Mouse (Mus musculus) forebrain, embryonic 16.5 days (tissue): ENCODE measurements around the gene Acan. TPM values are rescaled to one million over a fixed set of nuclear protein-coding genes. Genes with fewer than 3 reads are reported as not detected.
A peak's percentile ranks its signal among the peaks of the same experiment; 100 is the strongest.

Source experiments
- ATAC-seq: fragments of 200-750 bp; cut with Nextera tagmentation; 2 replicates; pipeline ENCODE4 v1.8.0; 2017; ENCODE audit warnings: mild to moderate bottlenecking, moderate library complexity
- H3K27ac ChIP-seq: fragments of 300-500 bp; sonication (generic); 2 replicates; pipeline ENCODE4 v1.5.1; 2014; ENCODE audit warnings: low read length, control low read depth
- H3K27me3 ChIP-seq: fragments of 300-500 bp; sonication (generic); replicated peaks from 2 replicates; pipeline ENCODE4 v1.6.1; 2014; ENCODE audit warnings: low read length; ENCODE audit not compliant: control insufficient read depth, insufficient read depth
- H3K36me3 ChIP-seq: fragments of 300-500 bp; sonication (generic); 2 replicates; pipeline ENCODE4 v1.6.1; 2014; ENCODE audit not compliant: control insufficient read depth, insufficient read depth
- H3K4me1 ChIP-seq: fragments of 300-500 bp; sonication (generic); replicated peaks from 2 replicates; pipeline ENCODE4 v1.6.1; 2014; ENCODE audit warnings: low read length; ENCODE audit not compliant: control insufficient read depth, insufficient read depth
- H3K4me2 ChIP-seq: fragments of 300-500 bp; sonication (generic); 2 replicates; pipeline ENCODE4 v1.6.1; 2014; ENCODE audit warnings: mild to moderate bottlenecking, low read length, control low read depth
- H3K4me3 ChIP-seq: fragments of 300-500 bp; sonication (generic); replicated peaks from 2 replicates; pipeline ENCODE4 v1.5.1; 2014; ENCODE audit warnings: mild to moderate bottlenecking, low read length, control low read depth
- H3K9ac ChIP-seq: fragments of 300-500 bp; sonication (generic); replicated peaks from 2 replicates; pipeline ENCODE4 v1.6.1; 2014; ENCODE audit warnings: low read depth, low read length, control low read depth
- H3K9me3 ChIP-seq: fragments of 300-500 bp; sonication (generic); 2 replicates; pipeline ENCODE4 v1.6.1; 2016; ENCODE audit warnings: low read length; ENCODE audit not compliant: control insufficient read depth
- WGBS: fragments of 180-500 bp; shearing (Covaris S2); extraction: QIAGEN DNeasy Blood & Tissue Kit; methylation state at CpG from one replicate; pipeline ENCODE4 v1.1.7; 2014; 5-methylcytosine and 5-hydroxymethylcytosine counted together
- polyA plus RNA-seq: library from polyadenylated mRNA; unstranded; fragments of >200 nt; fragmentation: Nextera tagmentation; extraction: Ambion mirVana; gene quantifications from 2 replicates; pipeline ENCODE4 v1.2.1, GENCODE M21; 2015

The Acan gene
- polyA plus RNA-seq, 1 experiment from 2014 or later = 0.10 TPM

DNA sequence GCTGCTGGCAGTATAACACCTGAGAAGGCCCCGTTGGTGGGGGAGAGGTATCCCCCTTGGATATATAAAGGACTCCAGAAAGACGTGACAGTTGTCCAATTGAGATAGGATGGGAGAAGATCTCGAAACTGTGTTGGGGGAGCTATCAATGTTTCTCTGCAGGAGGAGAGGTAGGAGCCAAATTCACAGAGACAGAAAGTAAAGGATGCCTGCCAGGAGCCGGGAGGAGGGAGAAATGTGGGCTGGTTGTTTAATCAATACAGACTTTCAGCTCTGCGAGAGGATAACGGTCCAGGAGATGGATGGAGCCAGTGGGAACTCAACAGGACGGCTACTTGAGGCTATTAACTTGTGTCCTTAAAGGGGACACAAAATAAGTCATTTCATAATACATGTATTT is 14.2 kb downstream of the Acan start:
- Histone ChIP-seq H3K4me3 (no peak overlapping the region), H3K27me3 (no peaks in the 10 kb centered on the region), H3K4me1 (no peaks in the 10 kb centered on the region; the same call in 1 of the 2 replicates), H3K9me3 (no peaks in the 10 kb centered on the region), H3K27ac (no peak overlapping the region), H3K4me2 (no peak overlapping the region), H3K9ac (no peak overlapping the region), H3K36me3 (no peaks in the 10 kb centered on the region)
- no peak for ATAC-seq
- WGBS = 53% methylated on average over 7 of the region's 7 CpGs

DNA sequence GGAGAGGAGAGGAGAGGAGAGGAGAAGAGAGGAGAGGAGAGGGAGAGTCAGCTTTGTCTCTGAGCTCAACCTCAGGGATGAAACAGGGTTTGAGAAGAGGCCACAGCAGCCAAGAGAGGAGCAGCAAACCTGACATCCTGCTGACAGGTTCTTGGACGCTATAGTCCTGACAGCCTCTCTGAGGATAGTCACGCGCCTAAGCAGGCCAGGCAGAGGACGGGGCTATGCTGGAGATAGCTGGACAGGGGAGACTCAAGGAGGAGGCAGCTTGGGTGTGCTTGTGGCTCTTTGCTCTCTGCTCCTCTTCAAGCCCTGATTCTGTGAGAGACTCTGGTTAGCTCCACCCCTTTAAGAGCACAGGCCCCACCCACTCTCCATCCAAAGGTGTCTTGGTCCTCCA is 14.9 kb downstream of the Acan start:
- Histone ChIP-seq H3K36me3 (no peaks in the 10 kb centered on the region), H3K9ac (no peak overlapping the region), H3K4me1 (no peaks in the 10 kb centered on the region; the same call in 1 of the 2 replicates), H3K4me2 (no peak overlapping the region), H3K9me3 (no peaks in the 10 kb centered on the region), H3K27me3 (no peaks in the 10 kb centered on the region), H3K4me3 (no peak overlapping the region), H3K27ac (no peak overlapping the region)
- WGBS = 57% methylated on average over 4 of the region's 4 CpGs
- no peak for ATAC-seq

DNA sequence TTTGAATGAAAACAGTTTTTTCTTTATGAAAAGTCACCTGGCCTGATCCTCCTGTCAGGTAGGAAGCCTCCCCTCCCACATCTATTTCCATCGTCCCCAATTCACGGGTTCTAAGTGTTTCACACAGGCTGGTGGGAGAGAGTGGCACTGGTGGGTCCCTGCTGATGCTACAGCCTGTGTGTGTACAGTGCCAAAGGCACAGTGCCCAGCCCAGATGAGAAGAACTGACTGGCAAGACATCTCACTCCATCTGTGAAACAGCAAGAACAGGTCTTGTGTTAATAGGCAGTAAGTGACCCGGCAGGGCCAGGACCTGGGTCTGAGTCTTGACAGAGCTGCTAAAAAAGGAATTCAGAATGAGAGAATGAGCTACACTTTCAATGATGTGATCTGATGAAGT is 25.9 kb downstream of the Acan start:
- H3K4me2 ChIP-seq = no peak overlapping the region
- no peak overlapping the region for H3K4me3 ChIP-seq
- 50% methylated on average over 3 of the region's 3 CpGs for WGBS
- ATAC-seq = peak; percentile 50; the same call in 1 of the 2 replicates
- no peaks in the 10 kb centered on the region for H3K27me3 ChIP-seq
- no peaks in the 10 kb centered on the region for H3K36me3 ChIP-seq
- H3K9ac ChIP-seq = no peak overlapping the region
- no peaks in the 10 kb centered on the region for H3K9me3 ChIP-seq
- no peak overlapping the region for H3K27ac ChIP-seq
- peaks cover 6% of the 10 kb centered on the region for H3K4me1 ChIP-seq

DNA sequence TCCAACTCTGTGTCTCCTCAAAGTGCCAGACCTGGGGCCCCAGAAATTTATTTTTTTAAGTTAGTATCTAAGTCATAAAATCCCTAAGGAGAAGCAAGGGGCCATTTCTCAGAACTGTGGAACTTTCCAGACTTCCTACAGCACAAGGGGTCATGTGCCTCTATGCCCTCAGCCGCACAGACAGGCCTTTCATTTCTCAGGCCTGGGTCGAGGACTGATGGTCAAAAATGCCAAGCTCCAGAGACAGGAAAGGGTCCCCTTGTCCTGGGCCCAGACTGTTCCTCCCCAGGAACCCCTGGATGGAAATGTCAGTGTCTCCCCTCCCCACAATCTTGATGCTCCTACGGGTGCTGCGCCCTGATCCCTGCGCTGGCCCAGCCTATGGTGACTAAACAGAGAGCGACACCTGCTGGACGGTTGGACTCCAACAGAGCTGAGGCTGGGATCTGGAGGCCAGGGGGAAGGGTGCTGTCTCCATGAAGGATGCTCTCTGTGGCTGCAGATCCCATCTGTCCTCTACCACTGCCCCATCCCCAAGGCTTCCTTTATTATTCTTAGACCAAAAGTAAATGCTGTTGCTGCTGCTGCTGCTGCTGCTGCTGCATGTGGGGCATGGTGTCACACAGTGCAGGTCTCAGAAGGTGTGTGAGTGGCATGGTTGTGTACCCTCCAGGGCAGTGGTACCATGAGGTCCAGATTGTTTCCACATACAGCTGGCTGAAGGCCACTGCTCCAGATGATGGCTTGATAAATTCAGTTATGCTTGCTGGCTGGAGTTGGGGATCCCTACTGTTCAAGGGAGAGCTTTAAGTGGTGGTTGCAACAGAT is 27.5 kb downstream of the Acan start:
- peak; percentile 74 for ATAC-seq
- Histone ChIP-seq H3K27me3 (no peaks in the 10 kb centered on the region), H3K36me3 (no peaks in the 10 kb centered on the region), H3K4me2 (no peak overlapping the region), H3K9ac (no peak overlapping the region), H3K4me1 (peaks cover 6% of the 10 kb centered on the region), H3K27ac (no peak overlapping the region), H3K4me3 (no peak overlapping the region), H3K9me3 (no peaks in the 10 kb centered on the region)
- WGBS = 21% methylated on average over 7 of the region's 7 CpGs

DNA sequence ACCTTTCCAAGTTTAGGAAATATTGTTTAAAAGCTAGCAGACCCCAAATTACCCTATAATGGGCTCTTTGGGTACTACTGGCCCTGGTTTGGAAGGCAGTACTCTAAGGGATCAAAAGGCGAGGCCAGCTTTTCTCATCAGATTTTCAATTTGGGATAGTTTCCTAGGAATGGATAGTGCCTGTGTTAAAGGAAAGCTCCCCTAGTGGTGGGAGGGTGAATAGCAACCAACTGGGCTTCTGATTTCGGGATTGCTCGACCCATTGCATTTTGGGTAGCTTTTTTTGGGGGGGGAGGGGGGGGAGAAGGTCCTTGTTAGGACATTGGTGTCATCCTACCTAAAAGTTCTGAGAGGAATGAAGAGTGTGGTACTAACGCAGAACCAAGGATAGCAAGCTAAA is 35.8 kb downstream of the Acan start:
- no peak overlapping the region for H3K27ac ChIP-seq
- no peaks in the 10 kb centered on the region for H3K36me3 ChIP-seq
- WGBS = 77% methylated on average over 4 of the region's 4 CpGs

DNA sequence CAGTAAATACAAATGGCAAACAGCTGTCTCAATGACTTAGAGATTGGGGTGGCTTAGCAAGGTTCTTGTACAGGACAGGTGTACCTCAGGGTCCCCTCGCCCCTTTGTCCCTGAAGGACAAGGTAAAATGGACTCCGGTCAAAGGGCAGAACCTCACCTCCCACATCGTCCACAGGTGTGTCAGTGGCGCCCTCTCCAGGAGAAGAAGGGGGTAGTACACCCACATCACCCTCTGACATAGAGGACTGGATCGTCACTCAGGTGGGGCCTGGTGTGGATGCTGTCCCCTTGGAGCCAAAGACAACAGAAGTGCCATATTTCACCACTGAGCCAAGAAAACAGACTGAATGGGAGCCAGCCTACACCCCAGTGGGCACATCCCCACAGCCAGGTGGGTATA is 43.2 kb downstream of the Acan start:
- Histone ChIP-seq H3K36me3 (no peaks in the 10 kb centered on the region), H3K27me3 (no peaks in the 10 kb centered on the region), H3K4me2 (no peak overlapping the region), H3K4me3 (no peak overlapping the region), H3K9me3 (no peaks in the 10 kb centered on the region), H3K27ac (no peak overlapping the region), H3K4me1 (no peaks in the 10 kb centered on the region), H3K9ac (no peak overlapping the region)
- WGBS = 71% methylated on average over 5 of the region's 5 CpGs
- no peak for ATAC-seq

More for the DNA sequence above, 35.8 kb downstream of the Acan start:
- H3K4me1 ChIP-seq = no peaks in the 10 kb centered on the region
- ATAC-seq = no peak
- H3K9ac ChIP-seq = no peak overlapping the region
- no peak overlapping the region for H3K4me2 ChIP-seq
- H3K27me3 ChIP-seq = no peaks in the 10 kb centered on the region
- no peaks in the 10 kb centered on the region for H3K9me3 ChIP-seq
- no peak overlapping the region for H3K4me3 ChIP-seq

DNA sequence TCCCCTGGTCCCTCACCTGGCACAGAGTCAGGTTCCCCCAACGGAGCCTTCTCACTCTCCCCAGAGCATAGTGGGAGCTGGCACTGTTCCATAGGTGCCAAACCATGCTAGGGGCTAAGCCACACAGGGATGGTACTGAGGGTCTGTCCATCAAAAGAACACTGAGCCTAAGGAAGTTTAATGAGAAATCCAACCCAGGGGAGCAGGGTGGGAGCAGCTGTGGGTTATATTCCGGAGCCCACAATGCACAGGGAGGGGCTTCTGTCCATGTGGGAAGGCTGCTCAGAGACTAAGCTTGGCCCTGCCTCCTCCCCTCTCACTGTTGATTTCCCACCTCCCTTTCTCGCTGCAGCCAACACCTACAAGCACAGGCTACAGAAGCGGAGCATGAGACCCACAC is 60.6 kb downstream of the Acan start:
- Histone ChIP-seq H3K4me1 (no peaks in the 10 kb centered on the region; the same call in 1 of the 2 replicates), H3K9me3 (no peaks in the 10 kb centered on the region), H3K36me3 (no peaks in the 10 kb centered on the region), H3K4me3 (no peak overlapping the region), H3K27me3 (no peaks in the 10 kb centered on the region), H3K9ac (no peak overlapping the region), H3K27ac (no peak overlapping the region), H3K4me2 (no peak overlapping the region)
- no peak for ATAC-seq
- WGBS = 29% methylated on average over 4 of the region's 4 CpGs

DNA sequence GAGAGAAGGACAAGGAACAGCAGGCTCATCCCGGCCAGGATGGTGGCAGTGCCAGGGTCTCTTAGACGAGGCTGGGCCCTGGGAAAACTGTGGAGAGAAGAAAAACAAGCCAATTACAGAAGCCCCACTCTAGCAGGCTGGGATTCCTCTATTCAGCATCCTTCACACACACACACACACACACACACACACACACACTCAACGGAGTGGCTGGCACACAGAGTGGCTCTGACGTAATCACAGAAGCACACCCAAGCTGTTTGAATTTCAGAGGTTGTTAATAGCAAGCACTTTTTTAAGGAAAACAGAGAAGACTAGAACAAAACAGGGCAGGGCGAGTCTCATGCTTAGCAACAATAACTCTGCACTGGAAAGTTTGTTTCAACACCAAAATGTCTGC is 70.2 kb downstream of the Acan start:
- 30% methylated on average over 5 of the region's 5 CpGs for WGBS
- Histone ChIP-seq H3K4me3 (no peak overlapping the region), H3K27ac (no peak overlapping the region), H3K9me3 (no peaks in the 10 kb centered on the region), H3K9ac (no peak overlapping the region), H3K27me3 (no peaks in the 10 kb centered on the region), H3K4me1 (peaks cover 2% of the 10 kb centered on the region; the same call in 1 of the 2 replicates), H3K36me3 (no peaks in the 10 kb centered on the region), H3K4me2 (no peak overlapping the region)
- peak; percentile 78 for ATAC-seq

DNA sequence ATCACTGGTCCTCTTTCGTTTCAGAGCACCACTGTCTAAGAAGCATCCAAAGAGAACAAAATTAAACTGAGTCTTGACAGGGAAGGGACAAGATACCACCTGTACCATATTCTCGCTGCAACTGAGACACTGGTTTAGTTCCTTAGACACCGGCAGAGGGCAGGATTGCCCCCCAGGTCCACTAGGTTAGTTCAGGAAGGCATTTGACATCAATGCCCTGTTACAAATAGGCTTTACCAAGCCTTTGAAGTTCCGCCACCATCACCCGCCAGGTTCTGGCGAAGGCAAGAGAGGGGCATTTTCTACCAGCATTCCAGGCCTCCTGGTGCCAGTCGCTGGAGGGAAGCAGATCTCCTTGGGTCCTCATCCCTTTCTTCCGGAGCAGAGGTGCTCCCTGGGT is 76.6 kb downstream of the Acan start:
- H3K9ac ChIP-seq = no peak overlapping the region
- WGBS = 16% methylated on average over 8 of the region's 8 CpGs
- no peak overlapping the region for H3K27ac ChIP-seq
- peak overlapping the region; percentile 41 for H3K4me2 ChIP-seq
- no peak for ATAC-seq
- H3K27me3 ChIP-seq = 0 out of 2 replicates have a peak, but pooled peaks cover 3% of the 10 kb centered on the region
- no peak overlapping the region for H3K4me3 ChIP-seq
- H3K4me1 ChIP-seq = peaks cover 7% of the 10 kb centered on the region; the same call in 1 of the 2 replicates
- no peaks in the 10 kb centered on the region for H3K36me3 ChIP-seq
- no peaks in the 10 kb centered on the region for H3K9me3 ChIP-seq
